Comparison of ENCODE assay signal across 8 mouse cellular contexts in the genomic region with DNA sequence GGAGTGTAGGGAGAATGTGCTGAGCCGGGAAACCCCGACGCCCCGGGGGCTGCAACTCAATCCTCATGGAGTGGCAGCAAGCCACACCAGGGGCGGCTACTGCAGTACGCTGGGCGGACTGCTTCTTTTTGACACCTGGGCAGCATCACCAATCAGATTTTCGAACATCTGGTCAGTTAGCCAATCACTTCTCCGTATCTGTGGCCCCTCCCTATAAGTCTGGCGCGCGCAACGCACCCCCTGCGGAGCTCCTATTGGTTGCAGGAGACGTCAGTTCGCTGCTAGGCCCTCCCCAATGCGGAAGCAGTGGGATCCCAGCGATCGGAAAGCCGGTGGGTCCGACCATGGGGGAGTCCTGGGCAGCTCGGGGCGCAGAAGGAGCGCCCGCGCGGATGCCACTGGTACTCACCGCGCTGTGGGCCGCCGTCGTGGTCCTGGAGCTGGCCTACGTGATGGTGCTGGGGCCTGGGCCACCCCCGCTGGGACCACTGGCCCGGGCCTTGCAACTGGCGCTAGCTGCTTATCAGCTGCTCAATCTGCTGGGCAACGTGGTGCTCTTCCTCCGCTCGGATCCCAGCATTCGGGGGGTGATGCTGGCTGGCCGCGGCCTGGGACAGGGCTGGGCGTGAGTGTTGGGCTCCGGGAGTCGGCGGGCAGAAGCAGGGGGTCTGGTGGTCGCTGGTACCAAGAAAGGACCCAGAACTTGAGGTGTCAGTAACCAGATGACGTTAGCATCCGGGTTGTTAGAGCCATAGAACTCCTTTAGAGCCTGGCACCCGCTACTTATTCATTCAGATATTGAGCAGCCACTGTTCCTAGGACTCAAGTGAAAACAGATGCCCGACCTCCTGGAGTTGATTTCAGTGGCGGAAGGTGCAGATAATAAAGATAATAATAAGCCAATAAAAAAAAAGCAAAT. TPM values are rescaled to one million over a fixed set of nuclear protein-coding genes. Genes with fewer than 3 reads are reported as not detected.
DNase-seq lines count a peak whose midpoint lies in the region; ATAC-seq and TF ChIP-seq lines count a peak whose summit lies in the region.

Gene Zdhhc24 (plus strand): TSS at position 264 of the 919 bp plus-strand sequence.

- no peak for TF ChIP-seq CTCF in cortical plate, adult 2 months (IDR thresholded peaks at IDR 0.05; ENCODE audit: extremely low read depth, insufficient read depth, low read length)

- H3K27ac ChIP-seq in cortical plate, adult 2 months (ENCODE audit: insufficient read depth, low read length): 0 out of 2 replicates have a peak within 1 kb of the TSS, but pooled peaks have one; percentile 23

- H3K4me3 ChIP-seq in cortical plate, adult 2 months (ENCODE audit: insufficient read depth, low read length): peak within 1 kb of the TSS; percentile 84
- H3K4me3 ChIP-seq in megakaryocyte, embryonic 14.5 days (replicated peaks): peak within 1 kb of the TSS; percentile 99

- H3K4me1 ChIP-seq in cortical plate, adult 2 months (ENCODE audit: control insufficient read depth, insufficient read depth, low read length): peaks cover 3% of the 10 kb centered on the region; the same call in 1 of the 2 replicates
- peaks cover 54% of the 10 kb centered on the region for H3K4me1 ChIP-seq in megakaryocyte, embryonic 14.5 days

- peaks cover 38% of the 10 kb centered on the region for H3K36me3 ChIP-seq in megakaryocyte, embryonic 14.5 days (replicated peaks; ENCODE audit: low read length)

- no peaks in the 10 kb centered on the region for H3K9me3 ChIP-seq in megakaryocyte, embryonic 14.5 days

- peak; percentile 51; the same call in 1 of the 2 replicates for TF ChIP-seq POLR2A in cortical plate, adult 2 months (IDR thresholded peaks at IDR 0.05; ENCODE audit: extremely low read depth, insufficient read depth, low read length)

- ATAC-seq in activated CD4-positive, CD25-positive, alpha-beta regulatory T cell, adult 4 months: peak; percentile 99

- H3K27me3 ChIP-seq in megakaryocyte, embryonic 14.5 days (replicated peaks): peaks cover 22% of the 10 kb centered on the region

- DNase-seq in gastrocnemius, adult 8-10 months (ENCODE audit: low spot score in 2 of 2): peak; percentile 91 to 93
- peak; percentile 76 for DNase-seq in hindlimb bud, embryonic 11.5 days (ENCODE audit: extremely low spot score, low read depth, low spot score)
- DNase-seq in left cerebral cortex, adult 8-10 months (ENCODE audit: low spot score in 2 of 2): peak; percentile 93 to 97
- peak; percentile 97 for DNase-seq in right cerebral cortex, postnatal 10 days (ENCODE audit: low spot score in 2 of 2)
- DNase-seq in urinary bladder, postnatal 25 days (ENCODE audit: low spot score): peak; percentile 96

RNA-seq across cellular contexts. Expression of gene Zdhhc24, which starts in this region (rescaled TPM):
- 1 to 10 TPM; 6.3 to 6.7 TPM for polyA plus RNA-seq in activated CD4-positive, CD25-positive, alpha-beta regulatory T cell, adult 4 months (2017; shearing (Covaris generic))
- 41.3 and 47.9 TPM in 2 replicates for polyA plus RNA-seq in cortical plate, adult 2 months (2012; rRNA removed)
- 1 to 10 TPM; 1.8 to 3.6 (median 2.6) TPM for total RNA-seq in gastrocnemius, adult 8-10 months (2022)
- total RNA-seq in left cerebral cortex, adult 8-10 months (2022): 10 to 100 TPM; 22.4 to 30.1 (median 23.7) TPM
- polyA plus RNA-seq in megakaryocyte, embryonic 14.5 days (2012; ENCODE audit: insufficient read depth, low replicate concordance): 1.7 and 9.4 TPM in 2 replicates

Comparison
In these comparisons a context has a peak if more than half of its experiments do, and no peak if none do; other contexts are left out.
1. Peak in every context shown above with its lines: DNase-seq, ATAC-seq, H3K4me3 ChIP-seq and H3K27ac ChIP-seq.
2. RNA of gene Zdhhc24 (total RNA-seq): 22.4 to 30.1 TPM in left cerebral cortex, adult 8-10 months; 1.8 to 3.6 TPM in gastrocnemius, adult 8-10 months; every median in the first group is over 4 times any median in the second.